Mouse (Mus musculus) embryonic facial prominence, embryonic 10.5 days (tissue): ENCODE measurements around the gene Rps6ka1. TPM values are rescaled to one million over a fixed set of nuclear protein-coding genes. Genes with fewer than 3 reads are reported as not detected.
"Not testable (repeated sequence)": the region's sequence is repeated elsewhere in the genome, so short reads cannot be mapped to it uniquely, and the experiment has no call there.

ENCODE experiments used
- DNase-seq: peaks from one replicate; pipeline ENCODE4 v3.0.0-alpha.2; 2017; ENCODE audit warnings: low spot score
- H3K27ac ChIP-seq: fragments of 300-500 bp; sonication (generic); replicated peaks from 2 replicates; pipeline ENCODE4 v1.5.1; 2016; ENCODE audit warnings: mild to moderate bottlenecking
- H3K27me3 ChIP-seq: fragments of 300-500 bp; sonication (generic); replicated peaks from 2 replicates; pipeline ENCODE4 v1.6.1; 2016; ENCODE audit warnings: low read depth, mild to moderate bottlenecking; ENCODE audit not compliant: poor library complexity, severe bottlenecking
- H3K36me3 ChIP-seq: fragments of 300-500 bp; sonication (generic); replicated peaks from 2 replicates; pipeline ENCODE4 v1.6.1; 2016; ENCODE audit warnings: mild to moderate bottlenecking, moderate library complexity
- H3K4me1 ChIP-seq: fragments of 300-500 bp; sonication (generic); 2 replicates; pipeline ENCODE4 v1.6.1; 2016
- H3K4me3 ChIP-seq: fragments of 300-500 bp; sonication (generic); 2 replicates; pipeline ENCODE4 v1.5.1; 2016; ENCODE audit warnings: mild to moderate bottlenecking, moderate library complexity
- H3K9me3 ChIP-seq: fragments of 300-500 bp; sonication (generic); 2 replicates; pipeline ENCODE4 v1.6.1; 2016; ENCODE audit warnings: mild to moderate bottlenecking
- WGBS: fragments of 180-500 bp; shearing (Covaris S2); methylation state at CpG from one replicate; pipeline ENCODE4 v1.1.7; 2016; 5-methylcytosine and 5-hydroxymethylcytosine counted together
- polyA plus RNA-seq: library from polyadenylated mRNA; unstranded; fragments of >200 nt; fragmentation: Nextera tagmentation; extraction: Ambion mirVana; gene quantifications from 2 replicates; pipeline ENCODE4 v1.2.1, GENCODE M21; 2016

The Rps6ka1 gene
- 46.6 and 47.6 TPM in 2 replicates for polyA plus RNA-seq

GRCm38 (mm10) chr4:133887672-133888453 lies at the start of gene Rps6ka1:
Gene Rps6ka1 (minus strand): TSS chr4:133887797.
- DNase-seq: peak; percentile 91
- Histone ChIP-seq H3K36me3 (0 out of 2 replicates have a peak, but pooled peaks cover 3% of the 10 kb centered on the region), H3K4me3 (peak within 1 kb of the TSS; percentile 93), H3K27me3 (peaks cover 11% of the 10 kb centered on the region; the same call in 1 of the 2 replicates), H3K9me3 (no peaks in the 10 kb centered on the region), H3K4me1 (peaks cover 44% of the 10 kb centered on the region), H3K27ac (peak within 1 kb of the TSS; percentile 92)
- under 1% methylated on average over 61 of the region's 61 CpGs for WGBS

GRCm38 (mm10) chr4:133931785-133932184 lies 44.2 kb upstream of the Rps6ka1 start:
- no peak for DNase-seq
- WGBS: 75% methylated on average over 3 of the region's 3 CpGs
- peak overlapping the region; percentile 15; the same call in 1 of the 2 replicates for H3K27ac ChIP-seq

GRCm38 (mm10) chr4:133931349-133931748 lies 43.8 kb upstream of the Rps6ka1 start:
- peak; percentile 38 for DNase-seq
- Histone ChIP-seq H3K4me3 (no peak overlapping the region), H3K36me3 (no peaks in the 10 kb centered on the region), H3K27me3 (no peaks in the 10 kb centered on the region), H3K9me3 (no peaks in the 10 kb centered on the region), H3K27ac (peak overlapping the region; percentile 15; the same call in 1 of the 2 replicates), H3K4me1 (peaks cover 19% of the 10 kb centered on the region)
- 15% methylated on average over 10 of the region's 10 CpGs for WGBS

More at GRCm38 (mm10) chr4:133931785-133932184, 44.2 kb upstream of the Rps6ka1 start:
- Histone ChIP-seq H3K9me3 (no peaks in the 10 kb centered on the region), H3K4me3 (no peak overlapping the region), H3K27me3 (no peaks in the 10 kb centered on the region), H3K4me1 (peaks cover 19% of the 10 kb centered on the region), H3K36me3 (no peaks in the 10 kb centered on the region)

GRCm38 (mm10) chr4:133929278-133929670 lies 41.7 kb upstream of the Rps6ka1 start:
- Histone ChIP-seq H3K4me3 (0 out of 2 replicates have a peak overlapping the region, but pooled peaks have one; percentile 9), H3K9me3 (no peaks in the 10 kb centered on the region), H3K27me3 (no peaks in the 10 kb centered on the region), H3K27ac (peak overlapping the region; percentile 75; the same call in 1 of the 2 replicates), H3K36me3 (no peaks in the 10 kb centered on the region), H3K4me1 (peaks cover 19% of the 10 kb centered on the region)
- WGBS: 46% methylated on average over 7 of the region's 7 CpGs
- no peak for DNase-seq

- H3K9me3 ChIP-seq: no peaks in the 10 kb centered on the region
- H3K27ac ChIP-seq: peak overlapping the region; percentile 75
- no peaks in the 10 kb centered on the region for H3K36me3 ChIP-seq
- peaks cover 19% of the 10 kb centered on the region for H3K4me1 ChIP-seq
- peak; percentile 60 for DNase-seq
- H3K4me3 ChIP-seq: 0 out of 2 replicates have a peak overlapping the region, but pooled peaks have one; percentile 9
- 49% methylated on average over 15 of the region's 15 CpGs for WGBS
- no peaks in the 10 kb centered on the region for H3K27me3 ChIP-seq
Measured at GRCm38 (mm10) chr4:133928576-133929277, 41.1 kb upstream of the Rps6ka1 start.

- Histone ChIP-seq H3K9me3 (no peaks in the 10 kb centered on the region), H3K4me3 (no peak overlapping the region), H3K27me3 (no peaks in the 10 kb centered on the region), H3K27ac (no peak overlapping the region), H3K4me1 (peaks cover 16% of the 10 kb centered on the region), H3K36me3 (no peaks in the 10 kb centered on the region)
- 80% methylated on average over 4 of the region's 4 CpGs for WGBS
- no peak for DNase-seq
Measured at GRCm38 (mm10) chr4:133925204-133925603, 37.6 kb upstream of the Rps6ka1 start.

GRCm38 (mm10) chr4:133923743-133924142 lies 36.1 kb upstream of the Rps6ka1 start:
- Histone ChIP-seq H3K27ac (no peak overlapping the region), H3K27me3 (no peaks in the 10 kb centered on the region), H3K4me3 (no peak overlapping the region), H3K9me3 (no peaks in the 10 kb centered on the region), H3K36me3 (no peaks in the 10 kb centered on the region), H3K4me1 (peaks cover 8% of the 10 kb centered on the region)
- 92% methylated on average over 5 of the region's 5 CpGs for WGBS
- no peak for DNase-seq

GRCm38 (mm10) chr4:133918093-133918825 lies 30.7 kb upstream of the Rps6ka1 start:
- H3K9me3 ChIP-seq, H3K4me1 ChIP-seq, H3K27me3 ChIP-seq, DNase-seq, H3K36me3 ChIP-seq, H3K4me3 ChIP-seq, H3K27ac ChIP-seq: not testable (repeated sequence)
- WGBS: 90% methylated on average over 23 of the region's 23 CpGs

- WGBS: 82% methylated on average over 4 of the region's 4 CpGs
- no peak overlapping the region for H3K27ac ChIP-seq
- peaks cover 21% of the 10 kb centered on the region for H3K4me1 ChIP-seq
- no peak for DNase-seq
- H3K9me3 ChIP-seq: no peaks in the 10 kb centered on the region
- H3K4me3 ChIP-seq: no peak overlapping the region
- H3K36me3 ChIP-seq: no peaks in the 10 kb centered on the region
- no peaks in the 10 kb centered on the region for H3K27me3 ChIP-seq
Measured at GRCm38 (mm10) chr4:133911983-133912382, 24.4 kb upstream of the Rps6ka1 start.

GRCm38 (mm10) chr4:133910236-133911211 lies 22.9 kb upstream of the Rps6ka1 start:
- Histone ChIP-seq H3K36me3 (no peaks in the 10 kb centered on the region), H3K4me3 (peak overlapping the region; percentile 67), H3K4me1 (peaks cover 21% of the 10 kb centered on the region), H3K27me3 (no peaks in the 10 kb centered on the region), H3K27ac (peak overlapping the region; percentile 90), H3K9me3 (no peaks in the 10 kb centered on the region)
- peak; percentile 99 for DNase-seq
- WGBS: 1% methylated on average over 57 of the region's 57 CpGs

- no peaks in the 10 kb centered on the region for H3K27me3 ChIP-seq
- peaks cover 21% of the 10 kb centered on the region for H3K4me1 ChIP-seq
- H3K36me3 ChIP-seq: no peaks in the 10 kb centered on the region
- H3K4me3 ChIP-seq: no peak overlapping the region
- no peak overlapping the region for H3K27ac ChIP-seq
- H3K9me3 ChIP-seq: no peaks in the 10 kb centered on the region
- no peak for DNase-seq
- WGBS: 91% methylated on average over 6 of the region's 6 CpGs
Measured at GRCm38 (mm10) chr4:133908051-133908450, 20.5 kb upstream of the Rps6ka1 start.
